ENCODE assay signal across 8 mouse cellular contexts in genomic region chr11:19849347-19849811, GRCm38 (mm10).
A peak's percentile ranks its signal among the peaks of the same experiment; 100 is the strongest.
DNase-seq lines count a peak whose midpoint lies in the region; ATAC-seq and TF ChIP-seq lines count a peak whose summit lies in the region.

No protein-coding gene starts in this region.

- intact Hi-C loops in gastrocnemius, postnatal 14 days (cut with DNase I; ENCODE audit: low total_unique reads): no loop called here

- peak overlapping the region; percentile 74; the same call in 1 of the 2 replicates for H3K27ac ChIP-seq in kidney, adult 2 months (ENCODE audit: insufficient read depth, low read depth, low read length)
- H3K27ac ChIP-seq in kidney, embryonic 15.5 days: no peak overlapping the region

- in situ Hi-C loops in Patski (cut with MboI; ENCODE audit: low pct_unique_long_range_greater_than_20kb): no loop called here

- CTCF ChIA-PET in Patski (lab: Charles Lee): interaction anchor here (0.9 to 1.8 kb wide), 4 partner anchors 9 to 21 kb away, joined by 4 to 5 read pairs (median 4); no protein-coding TSS in a partner anchor

- H3K9ac ChIP-seq in kidney, embryonic 15.5 days: no peak overlapping the region

- H3K27me3 ChIP-seq in kidney, adult 2 months (replicated peaks; ENCODE audit: control insufficient read depth, insufficient read depth, low read length): no peaks in the 10 kb centered on the region
- H3K27me3 ChIP-seq in kidney, embryonic 15.5 days: no peaks in the 10 kb centered on the region
- H3K27me3 ChIP-seq in Patski: no peaks in the 10 kb centered on the region
- H3K27me3 ChIP-seq in myocyte (ENCODE audit: control insufficient read depth, insufficient read depth, insufficient read length): no peaks in the 10 kb centered on the region

- no peaks in the 10 kb centered on the region for H3K9me3 ChIP-seq in kidney, embryonic 15.5 days (replicated peaks)

- H3K4me2 ChIP-seq in kidney, embryonic 15.5 days: no peak overlapping the region
- H3K4me2 ChIP-seq in myocyte (ENCODE audit: low read depth): peak overlapping the region; percentile 67

- no peak overlapping the region for H3K4me3 ChIP-seq in kidney, adult 2 months (ENCODE audit: insufficient read depth, low read depth, low read length)
- H3K4me3 ChIP-seq in kidney, embryonic 15.5 days (replicated peaks): no peak overlapping the region
- no peak overlapping the region for H3K4me3 ChIP-seq in myocyte

- H3K36me3 ChIP-seq in kidney, adult 2 months (ENCODE audit: control insufficient read depth, insufficient read depth, low read length): no peaks in the 10 kb centered on the region
- H3K36me3 ChIP-seq in kidney, embryonic 15.5 days: no peaks in the 10 kb centered on the region
- no peaks in the 10 kb centered on the region for H3K36me3 ChIP-seq in myocyte (ENCODE audit: control insufficient read depth, insufficient read depth)

- POLR2A ChIA-PET in Patski (lab: Charles Lee): no interaction called here

- ATAC-seq in kidney, embryonic 15.5 days (replicated peaks; ENCODE audit: low FRiP score): no peak
- ATAC-seq in Patski: peak; percentile 48

- TF ChIP-seq CTCF in kidney, adult 2 months (conservative IDR thresholded peaks at IDR 0.05; ENCODE audit: insufficient read depth, insufficient read length, low read depth, low read length): no peak
- TF ChIP-seq CTCF in Patski (IDR thresholded peaks at IDR 0.05): no peak

- WGBS in kidney, adult 2 months: 42% methylated on average over 4 of the region's 4 CpGs
- 43% methylated on average over 4 of the region's 4 CpGs for WGBS in kidney, embryonic 15.5 days

- DNase-seq in kidney, adult 2 months: peak; percentile 80
- no peak for DNase-seq in Patski (ENCODE audit: low read depth, low spot score)
- peak; percentile 47 for DNase-seq in fat pad, adult 2 months (ENCODE audit: extremely low read depth, low read depth, low spot score)
- no peak for DNase-seq in gastrocnemius, postnatal 10 days
- no peak for DNase-seq in gastrocnemius, postnatal 14 days
- no peak for DNase-seq in ovary, adult 18-20 months (ENCODE audit: low spot score)

- H3K79me2 ChIP-seq in myocyte (ENCODE audit: control insufficient read depth, insufficient read depth): no peaks in the 10 kb centered on the region

- H3K4me1 ChIP-seq in kidney, adult 2 months (ENCODE audit: control insufficient read depth, insufficient read depth, low read length): peaks cover 20% of the 10 kb centered on the region
- peaks cover 23% of the 10 kb centered on the region for H3K4me1 ChIP-seq in kidney, embryonic 15.5 days

- no peak for TF ChIP-seq POLR2A in kidney, adult 2 months (IDR thresholded peaks at IDR 0.05; ENCODE audit: low read depth, low read length)
- no peak for TF ChIP-seq POLR2A in myocyte (IDR thresholded peaks at IDR 0.05; ENCODE audit: insufficient read length, low read depth)

- no peak overlapping the region for H3ac ChIP-seq in myocyte (ENCODE audit: control insufficient read depth, insufficient read length)

TF ChIP-seq in myocyte, 11 proteins besides CTCF, POLR2A, EP300 and RAD21:
- TF ChIP-seq TCF12 (IDR thresholded peaks at IDR 0.05; ENCODE audit: insufficient read depth, poor library complexity, severe bottlenecking) (no peak), USF1 (IDR thresholded peaks at IDR 0.05; ENCODE audit: low read depth) (no peak), CEBPB (IDR thresholded peaks at IDR 0.05; ENCODE audit: insufficient read depth, poor library complexity, severe bottlenecking) (no peak), TCF3 (IDR thresholded peaks at IDR 0.05; ENCODE audit: insufficient read length, low read depth) (no peak), POLR2AphosphoS2 (IDR thresholded peaks at IDR 0.05; ENCODE audit: insufficient read length, low read depth) (no peak), E2F4 (IDR thresholded peaks at IDR 0.05; ENCODE audit: insufficient read depth) (no peak), SRF (IDR thresholded peaks at IDR 0.05; ENCODE audit: control insufficient read depth, insufficient read length, low read depth) (no peak), MYOG (IDR thresholded peaks at IDR 0.05; ENCODE audit: control insufficient read depth in 1 of 3, insufficient read depth in 1 of 3, insufficient read length in 2 of 3, low read depth in 2 of 3) (no peak), MYOD1 (IDR thresholded peaks at IDR 0.05; ENCODE audit: control insufficient read depth in 1 of 3, insufficient read length in 2 of 3, low read depth in 2 of 3) (peak in 1 of 3 experiments; percentile 32)

Comparison
In these comparisons a context has a peak if more than half of its experiments do, and no peak if none do; other contexts are left out.
1. DNase-seq: peak in kidney, adult 2 months (single experiment) and fat pad, adult 2 months (single experiment); none in Patski (single experiment), gastrocnemius, postnatal 10 days (single experiment), gastrocnemius, postnatal 14 days (single experiment) and ovary, adult 18-20 months (single experiment).